Mouse (Mus musculus) kidney, embryonic 15.5 days (tissue): ENCODE results near the gene Gata1. TPM values are rescaled to one million over a fixed set of nuclear protein-coding genes. Genes with fewer than 3 reads are reported as not detected.
"Not testable (repeated sequence)": the region's sequence is repeated elsewhere in the genome, so short reads cannot be mapped to it uniquely, and the experiment has no call there.

Source experiments
- ATAC-seq: fragments of 200-750 bp; cut with Nextera tagmentation; replicated peaks from 2 replicates; pipeline ENCODE4 v1.8.0; 2017; ENCODE audit warnings: moderate TSS enrichment; ENCODE audit not compliant: low FRiP score
- H3K27ac ChIP-seq: fragments of 300-500 bp; sonication (generic); 2 replicates; pipeline ENCODE4 v1.5.1; 2015; ENCODE audit warnings: mild to moderate bottlenecking, inconsistent platforms
- H3K27me3 ChIP-seq: fragments of 300-500 bp; sonication (generic); 2 replicates; pipeline ENCODE4 v1.6.1; 2015; ENCODE audit warnings: inconsistent platforms
- H3K36me3 ChIP-seq: fragments of 300-500 bp; sonication (generic); 2 replicates; pipeline ENCODE4 v1.6.1; 2015; ENCODE audit warnings: inconsistent platforms
- H3K4me1 ChIP-seq: fragments of 300-500 bp; sonication (generic); 2 replicates; pipeline ENCODE4 v1.6.1; 2015; ENCODE audit warnings: inconsistent platforms
- H3K4me2 ChIP-seq: fragments of 300-500 bp; sonication (generic); 2 replicates; pipeline ENCODE4 v1.6.1; 2015; ENCODE audit warnings: moderate library complexity, mild to moderate bottlenecking, inconsistent platforms
- H3K4me3 ChIP-seq: fragments of 300-500 bp; sonication (generic); replicated peaks from 2 replicates; pipeline ENCODE4 v1.5.1; 2015; ENCODE audit warnings: mild to moderate bottlenecking, inconsistent platforms
- H3K9ac ChIP-seq: fragments of 300-500 bp; sonication (generic); 2 replicates; pipeline ENCODE4 v1.6.1; 2015; ENCODE audit warnings: mild to moderate bottlenecking, inconsistent platforms
- H3K9me3 ChIP-seq: fragments of 300-500 bp; sonication (generic); replicated peaks from 2 replicates; pipeline ENCODE4 v1.6.1; 2016; ENCODE audit warnings: inconsistent platforms
- WGBS: fragments of 180-500 bp; shearing (Covaris S2); methylation state at CpG from one replicate; pipeline ENCODE4 v1.1.7; 2015; ENCODE audit warnings: mixed read lengths; 5-methylcytosine and 5-hydroxymethylcytosine counted together
- polyA plus RNA-seq: library from polyadenylated mRNA; unstranded; fragments of >200 nt; fragmentation: Nextera tagmentation; extraction: Ambion mirVana; gene quantifications from 2 replicates; pipeline ENCODE4 v1.2.1, GENCODE M21; 2015

Gene Gata1
- polyA plus RNA-seq, 1 experiment from 2014 or later: 2.3 TPM

DNA sequence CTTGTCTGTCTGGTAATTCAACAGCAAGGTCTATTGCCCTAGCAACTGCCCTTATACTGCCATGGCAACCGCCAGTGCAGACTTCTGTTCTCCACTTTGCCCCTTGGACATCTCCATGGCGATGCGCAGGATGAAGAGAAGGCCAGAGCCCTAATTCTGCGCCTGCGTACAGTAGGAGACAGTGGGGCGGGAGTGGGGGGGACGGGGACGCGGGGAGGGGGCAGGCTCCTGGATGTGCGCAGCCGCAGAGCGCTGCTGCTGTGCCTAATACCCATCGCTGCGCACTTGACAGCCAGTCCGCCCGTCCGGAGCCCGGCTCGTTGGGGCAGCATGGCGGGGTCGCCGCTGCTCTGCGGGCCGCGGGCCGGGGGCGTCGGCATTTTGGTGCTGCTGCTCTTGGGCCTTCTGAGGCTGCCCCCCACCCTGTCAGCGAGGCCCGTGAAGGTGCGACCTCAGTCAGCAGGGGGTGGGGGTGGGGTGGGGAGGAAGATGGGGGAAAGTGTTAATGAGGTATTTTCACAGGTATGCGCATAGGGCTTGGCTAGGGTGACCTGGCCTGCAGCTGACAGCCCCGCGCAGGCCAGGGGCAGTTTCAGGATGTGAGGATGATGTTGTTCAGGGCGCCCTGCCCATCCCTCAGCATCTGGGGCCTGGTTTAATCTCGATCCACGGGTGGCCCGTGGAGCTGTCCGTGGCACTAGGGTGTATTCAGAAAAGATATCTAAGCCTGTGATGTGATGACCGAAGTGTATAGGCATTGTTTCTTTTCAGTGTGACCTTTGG, 58.1 kb downstream of the Gata1 start, which contains the start of gene Pcsk1n:
Gene Pcsk1n, plus strand, starts transcription at position 222 of the 783 bp plus-strand sequence.
- no peak within 1 kb of the TSS for H3K27ac ChIP-seq
- no peaks in the 10 kb centered on the region for H3K9me3 ChIP-seq
- peaks cover 6% of the 10 kb centered on the region; the same call in 1 of the 2 replicates for H3K4me1 ChIP-seq
- peak within 1 kb of the TSS; percentile 48 for H3K4me2 ChIP-seq
- H3K27me3 ChIP-seq: peaks cover 65% of the 10 kb centered on the region
- WGBS: 18% methylated on average over 31 of the region's 40 CpGs
- ATAC-seq: peak; percentile 43; the same call in 1 of the 2 replicates
- H3K4me3 ChIP-seq: peak within 1 kb of the TSS; percentile 21; the same call in 1 of the 2 replicates
- no peaks in the 10 kb centered on the region for H3K36me3 ChIP-seq
- no peak within 1 kb of the TSS for H3K9ac ChIP-seq

GRCm38 (mm10) chrX:7917960-7918359, 59.9 kb downstream of the Gata1 start:
- H3K27me3 ChIP-seq: peaks cover 47% of the 10 kb centered on the region
- not testable (repeated sequence) for H3K27ac ChIP-seq, H3K4me3 ChIP-seq, H3K9ac ChIP-seq, ATAC-seq, H3K4me1 ChIP-seq, H3K4me2 ChIP-seq, H3K36me3 ChIP-seq, H3K9me3 ChIP-seq
- WGBS: 76% methylated on average over 6 of the region's 6 CpGs

DNA sequence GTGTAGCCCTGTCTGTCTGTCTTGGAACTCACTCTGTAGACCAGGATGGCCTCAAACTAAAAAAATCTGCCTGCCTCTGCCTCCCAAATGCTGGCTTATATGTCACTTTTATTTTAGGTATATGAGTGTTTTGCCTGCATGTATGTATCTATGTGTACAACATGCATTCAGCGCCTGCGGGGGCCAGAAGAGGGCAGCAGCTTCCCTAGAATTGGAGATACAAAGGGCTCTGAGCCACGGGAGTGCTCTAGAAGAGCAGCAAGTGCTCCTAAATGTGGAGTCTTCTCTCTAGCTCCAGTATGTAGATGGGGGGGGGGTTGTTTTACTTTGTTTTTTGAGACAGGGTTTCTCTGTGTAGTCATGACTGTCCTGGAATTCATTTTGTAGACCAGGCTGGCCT, 62.2 kb downstream of the Gata1 start:
- H3K36me3 ChIP-seq, H3K4me1 ChIP-seq, H3K4me3 ChIP-seq, H3K9me3 ChIP-seq, H3K9ac ChIP-seq, H3K4me2 ChIP-seq, H3K27ac ChIP-seq, ATAC-seq: not testable (repeated sequence)
- peaks cover 24% of the 10 kb centered on the region for H3K27me3 ChIP-seq
- WGBS: 23% methylated on average over 3 of the region's 3 CpGs

GRCm38 (mm10) chrX:7910473-7910872, 67.4 kb downstream of the Gata1 start:
- H3K4me3 ChIP-seq: no peak overlapping the region
- H3K9ac ChIP-seq: no peak overlapping the region
- H3K36me3 ChIP-seq: peaks cover 17% of the 10 kb centered on the region
- no peak overlapping the region for H3K4me2 ChIP-seq
- no peak overlapping the region for H3K27ac ChIP-seq
- 53% methylated on average over 6 of the region's 6 CpGs for WGBS
- H3K4me1 ChIP-seq: no peaks in the 10 kb centered on the region
- ATAC-seq: no peak
- no peaks in the 10 kb centered on the region for H3K27me3 ChIP-seq
- no peaks in the 10 kb centered on the region for H3K9me3 ChIP-seq

Other genes starting within 250 kb of the Gata1 start
- 64.4 and 68.9 TPM in 2 replicates for gene Praf2, start 249.6 kb downstream of the Gata1 start, polyA plus RNA-seq
- 19.6 and 20.2 TPM in 2 replicates for gene Ccdc120, start 227.2 kb downstream of the Gata1 start, polyA plus RNA-seq
- 26.3 and 30.9 TPM in 2 replicates for gene Tfe3, start 215.5 kb downstream of the Gata1 start, polyA plus RNA-seq
- 44.1 and 51.8 TPM in 2 replicates for gene Gripap1, start 188.3 kb downstream of the Gata1 start, polyA plus RNA-seq
- 1.6 and 1.9 TPM in 2 replicates for gene Kcnd1, start 155.8 kb downstream of the Gata1 start, polyA plus RNA-seq
- gene Otud5, start 136.7 kb downstream of the Gata1 start, polyA plus RNA-seq: 40.0 and 44.8 TPM in 2 replicates
- 9.7 and 10.8 TPM in 2 replicates for gene Pim2, start 99.8 kb downstream of the Gata1 start, polyA plus RNA-seq
- 33.7 and 35.8 TPM in 2 replicates for gene Slc35a2, start 94.0 kb downstream of the Gata1 start, polyA plus RNA-seq
- gene Pqbp1, start 78.8 kb downstream of the Gata1 start, polyA plus RNA-seq: 116 and 119 TPM in 2 replicates
- 168 and 171 TPM in 2 replicates for gene Timm17b, start 78.7 kb downstream of the Gata1 start, polyA plus RNA-seq
- not detected in 2 replicates for gene Gm10491, start 70.2 kb downstream of the Gata1 start, polyA plus RNA-seq
- not detected in 2 replicates for gene Gm10490, start 68.5 kb downstream of the Gata1 start, polyA plus RNA-seq
- gene Pcsk1n, start 58.2 kb downstream of the Gata1 start, polyA plus RNA-seq: 1.7 and 7.7 TPM in 2 replicates
- gene Eras, start 49.5 kb downstream of the Gata1 start, polyA plus RNA-seq: not detected in 2 replicates
- 49.2 and 59.6 TPM in 2 replicates for gene Hdac6, start 30.2 kb downstream of the Gata1 start, polyA plus RNA-seq
- gene Glod5, start 40.4 kb upstream of the Gata1 start, polyA plus RNA-seq: 0.35 TPM in 1 of 2 replicates, not detected in the other
- gene Suv39h1, start 96.7 kb upstream of the Gata1 start, polyA plus RNA-seq: 69.0 and 69.5 TPM in 2 replicates
- 0.23 and 0.49 TPM in 2 replicates for gene Was, start 112.4 kb upstream of the Gata1 start, polyA plus RNA-seq
- 22.7 and 29.3 TPM in 2 replicates for gene Wdr13, start 154.8 kb upstream of the Gata1 start, polyA plus RNA-seq
- 490 and 492 TPM in 2 replicates for gene Rbm3, start 167.8 kb upstream of the Gata1 start, polyA plus RNA-seq
- 12.1 and 12.2 TPM in 2 replicates for gene Tbc1d25, start 198.1 kb upstream of the Gata1 start, polyA plus RNA-seq
- 34.1 and 36.9 TPM in 2 replicates for gene Ebp, start 215.4 kb upstream of the Gata1 start, polyA plus RNA-seq
- 6.8 and 8.1 TPM in 2 replicates for gene Porcn, start 228.5 kb upstream of the Gata1 start, polyA plus RNA-seq